Mouse (Mus musculus): Measurements from ENCODE around the gene Higd1a.

Higd1a gene

GRCm38 (mm10) chr9:121838008-121838407 lies 20.2 kb downstream of the Higd1a start:
- in situ Hi-C loops (cut with MboI), result loop anchor here (10.0 kb wide), 1 partner anchor 147 kb away; no protein-coding TSS in a partner anchor

GRCm38 (mm10) chr9:121833825-121834224 lies 24.3 kb downstream of the Higd1a start:
- in situ Hi-C loops (cut with MboI), result loop anchor here (10.0 kb wide), 1 partner anchor 151 kb away; no protein-coding TSS in a partner anchor

GRCm38 (mm10) chr9:121830956-121831293 lies 27.2 kb downstream of the Higd1a start:
- in situ Hi-C loops (cut with MboI), result loop anchor here (10.0 kb wide), 1 partner anchor 154 kb away; no protein-coding TSS in a partner anchor

- in situ Hi-C loops (cut with MboI), result loop anchor here (10.0 kb wide), 1 partner anchor 154 kb away; no protein-coding TSS in a partner anchor
Observed at GRCm38 (mm10) chr9:121830243-121830955, 27.8 kb downstream of the Higd1a start.

GRCm38 (mm10) chr9:121829270-121829992 lies 28.7 kb downstream of the Higd1a start:
- in situ Hi-C loops (cut with MboI), result no loop called here

GRCm38 (mm10) chr9:121828314-121828713 lies 29.8 kb downstream of the Higd1a start:
- in situ Hi-C loops (cut with MboI), result no loop called here

- in situ Hi-C loops (cut with MboI), result no loop called here
Observed at GRCm38 (mm10) chr9:121826356-121826755, 31.8 kb downstream of the Higd1a start.

- in situ Hi-C loops (cut with MboI), result no loop called here
Observed at GRCm38 (mm10) chr9:121823991-121824390, 34.2 kb downstream of the Higd1a start.

- in situ Hi-C loops (cut with MboI), result no loop called here
Observed at GRCm38 (mm10) chr9:121823051-121823450, 35.1 kb downstream of the Higd1a start.

GRCm38 (mm10) chr9:121822585-121822991 lies 35.6 kb downstream of the Higd1a start:
- in situ Hi-C loops (cut with MboI), result no loop called here

GRCm38 (mm10) chr9:121820765-121821164 lies 37.4 kb downstream of the Higd1a start:
- in situ Hi-C loops (cut with MboI), result no loop called here

GRCm38 (mm10) chr9:121819771-121820471 lies 38.2 kb downstream of the Higd1a start:
- in situ Hi-C loops (cut with MboI), result no loop called here

GRCm38 (mm10) chr9:121819073-121819770 lies 38.9 kb downstream of the Higd1a start:
- in situ Hi-C loops (cut with MboI), result no loop called here

- in situ Hi-C loops (cut with MboI), result no loop called here
Observed at GRCm38 (mm10) chr9:121815183-121815582, 43.0 kb downstream of the Higd1a start.

GRCm38 (mm10) chr9:121810081-121810821 lies 47.9 kb downstream of the Higd1a start:
- in situ Hi-C loops (cut with MboI), result no loop called here

GRCm38 (mm10) chr9:121808511-121808910 lies 49.7 kb downstream of the Higd1a start:
- in situ Hi-C loops (cut with MboI), result no loop called here

GRCm38 (mm10) chr9:121807947-121808346 lies 50.2 kb downstream of the Higd1a start:
- in situ Hi-C loops (cut with MboI), result no loop called here

- in situ Hi-C loops (cut with MboI), result no loop called here
Observed at GRCm38 (mm10) chr9:121807546-121807945, 50.6 kb downstream of the Higd1a start.

- in situ Hi-C loops (cut with MboI), result no loop called here
Observed at GRCm38 (mm10) chr9:121802747-121803146, 55.4 kb downstream of the Higd1a start.

- in situ Hi-C loops (cut with MboI), result no loop called here
Observed at GRCm38 (mm10) chr9:121798887-121799520, 59.2 kb downstream of the Higd1a start.

Data from mature B cell (primary cell).